Mouse (Mus musculus): ENCODE results near the gene Rflnb. TPM values are rescaled to one million over a fixed set of nuclear protein-coding genes. Genes with fewer than 3 reads are reported as not detected.

Rflnb gene
- total RNA-seq (2023): 10 to 100 TPM; 39.9 to 43.0 TPM

DNA sequence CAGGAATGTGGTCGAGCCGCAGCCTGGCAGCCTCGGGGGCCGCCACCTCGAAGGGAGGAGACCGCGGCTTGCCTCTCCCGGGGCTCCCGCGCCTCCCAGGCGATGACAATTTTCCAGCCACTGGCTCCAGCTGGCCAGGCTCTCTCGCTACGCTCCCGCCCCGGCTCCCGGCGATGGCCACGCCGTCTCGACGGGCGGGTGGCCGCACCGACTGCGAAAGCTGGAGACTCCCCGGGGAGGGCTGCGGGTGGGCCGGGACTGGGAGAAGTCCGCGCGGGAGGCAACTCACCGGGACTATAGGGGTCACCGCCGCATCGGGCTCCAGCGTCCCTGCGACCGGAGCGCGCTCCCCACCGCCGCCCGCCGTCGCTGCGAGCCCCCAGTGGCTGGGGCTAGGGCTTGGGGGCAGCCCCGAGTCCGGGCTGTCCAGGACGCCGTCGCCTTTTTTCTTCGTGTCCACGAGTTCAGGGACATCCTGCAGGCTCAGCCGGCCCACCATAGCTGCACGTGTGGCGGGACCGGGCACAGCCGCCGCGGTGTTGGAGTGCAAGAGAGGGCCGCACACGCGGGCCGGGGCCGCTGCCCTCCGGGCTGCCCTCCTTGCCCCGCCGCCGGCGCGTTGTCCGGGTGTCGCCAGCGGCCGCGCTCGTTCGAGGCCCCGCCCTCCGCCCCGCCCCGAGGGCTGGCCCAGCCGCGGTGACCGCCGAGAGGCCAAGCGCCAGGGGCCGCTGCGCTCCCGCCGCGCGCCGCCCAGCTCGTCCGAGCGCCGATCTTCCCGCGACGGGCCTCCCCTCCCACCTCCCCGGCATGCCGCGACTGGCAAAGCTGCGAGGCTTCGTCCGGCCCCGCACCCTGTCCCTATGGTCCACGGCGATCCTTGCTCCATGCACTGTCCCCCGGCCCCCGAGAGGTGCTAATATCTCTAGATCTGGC lies at the start of gene Rflnb:
Rflnb (minus strand) TSS at position 644 of the 933 bp plus-strand sequence.

DNA sequence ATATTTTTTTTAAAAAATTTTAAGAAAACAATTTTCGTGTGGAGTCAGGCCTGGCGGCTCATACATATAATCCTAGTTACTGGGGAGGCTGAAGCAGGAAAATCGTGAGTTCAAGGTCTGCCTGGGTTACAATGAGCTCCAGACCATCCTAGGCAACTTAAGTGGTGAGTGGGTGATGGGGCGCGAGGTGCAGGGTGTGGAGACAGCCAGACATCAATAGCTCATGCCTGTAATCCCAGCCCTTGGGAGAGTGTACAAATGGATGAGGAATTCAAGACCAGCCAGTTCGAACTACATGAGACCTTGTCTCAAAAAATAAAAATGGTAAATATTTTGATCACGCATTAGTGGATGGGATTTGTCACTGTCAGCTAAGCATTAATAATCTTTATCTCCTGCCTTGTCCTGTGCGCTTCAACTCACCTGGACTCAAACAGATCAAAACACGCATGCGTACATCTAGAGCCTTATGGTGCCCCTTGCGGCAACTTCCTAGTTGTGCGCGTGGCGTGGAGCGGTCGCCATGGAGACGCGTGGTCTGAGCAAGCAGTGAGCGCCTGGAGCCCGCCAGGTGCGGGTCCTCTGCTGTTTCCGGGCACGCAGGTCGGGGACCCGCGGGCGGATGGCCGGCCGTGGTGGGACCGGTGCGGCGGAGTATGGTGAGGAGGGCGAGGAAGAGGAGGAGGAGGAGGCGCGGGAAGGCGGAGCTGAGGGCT lies 28.0 kb downstream of the Rflnb start, which contains the start of gene 1700016K19Rik:
1700016K19Rik (plus strand) TSS at position 473 of the 716 bp plus-strand sequence.

Other genes with a start within 250 kb of the Rflnb start
- not detected for gene Doc2b, start 231.7 kb downstream of the Rflnb start, total RNA-seq (2023)
- 10 to 100 TPM in 1 of 2 experiments, 1 to 10 TPM in 1; 9.8 to 11.4 TPM for gene Rph3al, start 89.4 kb downstream of the Rflnb start, total RNA-seq (2023)
- gene 1700016K19Rik, start 27.9 kb downstream of the Rflnb start, total RNA-seq (2023): 1 to 10 TPM; 8.8 to 9.1 TPM
- gene Vps53, start 151.9 kb upstream of the Rflnb start, total RNA-seq (2023): 10 to 100 TPM; 40.7 to 48.3 TPM
- gene Fam57a, start 151.9 kb upstream of the Rflnb start, total RNA-seq (2023): 1 to 10 TPM; 2.3 to 3.6 TPM
- gene Dbil5, start 189.8 kb upstream of the Rflnb start, total RNA-seq (2023): not detected
- gene Gemin4, start 189.9 kb upstream of the Rflnb start, total RNA-seq (2023): 10 to 100 TPM in 1 of 2 experiments, 1 to 10 TPM in 1; 9.7 to 12.0 TPM
- 10 to 100 TPM; 11.3 to 17.1 TPM for gene Mrm3, start 215.9 kb upstream of the Rflnb start, total RNA-seq (2023)
- gene Glod4, start 215.9 kb upstream of the Rflnb start, total RNA-seq (2023): 10 to 100 TPM; 27.2 to 33.6 TPM

Measured in B cell, adult 67 days (primary cell).